Mouse (Mus musculus): ENCODE measurements around the gene Herc3. TPM values are rescaled to one million over a fixed set of nuclear protein-coding genes. Genes with fewer than 3 reads are reported as not detected.

The Herc3 gene
- total and polyA plus RNA-seq, 3 experiments, result 0.35 to 5.8 (median 0.53) TPM

DNA sequence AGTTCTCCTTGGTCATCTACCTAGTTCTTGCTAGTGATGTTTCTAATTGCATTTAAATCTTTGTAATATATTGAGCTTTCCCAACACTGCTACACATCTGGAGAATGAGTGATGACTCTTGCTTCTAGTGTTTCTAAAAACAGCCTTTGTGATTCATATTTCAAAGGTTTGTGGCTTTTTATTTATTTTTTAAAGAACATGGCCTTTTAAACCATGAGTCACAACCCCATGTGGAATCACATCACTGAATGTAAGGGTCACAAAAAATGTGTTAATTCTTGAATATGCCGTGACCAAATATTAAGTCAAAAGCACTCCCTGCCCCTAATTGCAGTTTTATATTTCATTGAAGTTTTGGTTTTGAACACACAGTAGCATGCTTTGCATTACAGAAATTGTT is 2.7 kb upstream of the Herc3 start:
- peaks cover 14% of the 10 kb centered on the region for H3K27me3 ChIP-seq (ENCODE audit: insufficient read depth, low read length)
- no peak overlapping the region for H3K4me3 ChIP-seq (ENCODE audit: low read depth, low read length)
- no peaks in the 10 kb centered on the region for H3K9me3 ChIP-seq (replicated peaks)
- no peaks in the 10 kb centered on the region for H3K36me3 ChIP-seq (replicated peaks)
- peaks cover 14% of the 10 kb centered on the region for H3K4me1 ChIP-seq (ENCODE audit: insufficient read depth, low read depth, low read length)
- ATAC-seq (ENCODE audit: extremely low read depth, insufficient number of reproducible peaks, low FRiP score, poor library complexity, severe bottlenecking) (no peak), DNase-seq (ENCODE audit: low spot score) (no peak)
- TF ChIP-seq POLR2AphosphoS5 (IDR thresholded peaks at IDR 0.05; ENCODE audit: insufficient replicate concordance, low read depth, low read length) (no peak), GATA2 (IDR thresholded peaks at IDR 0.05; ENCODE audit: borderline replicate concordance, low read depth, low read length) (no peak), TAL1 (conservative IDR thresholded peaks at IDR 0.05; ENCODE audit: low read depth, low read length) (no peak), GATA1 (IDR thresholded peaks at IDR 0.05; ENCODE audit: borderline replicate concordance, low read length) (no peak), CTCF (IDR thresholded peaks at IDR 0.05; ENCODE audit: low read depth, low read length) (no peak)

GRCm38 (mm10) chr6:58830840-58831231 is 429 bp upstream of the Herc3 start:
- ATAC-seq (ENCODE audit: extremely low read depth, insufficient number of reproducible peaks, low FRiP score, poor library complexity, severe bottlenecking) (no peak), DNase-seq (ENCODE audit: low spot score) (no peak)
- Histone ChIP-seq H3K4me3 (ENCODE audit: low read depth, low read length) (peak overlapping the region; percentile 78; the same call in 1 of the 2 replicates), H3K9me3 (replicated peaks) (no peaks in the 10 kb centered on the region), H3K4me1 (ENCODE audit: insufficient read depth, low read depth, low read length) (peaks cover 14% of the 10 kb centered on the region), H3K36me3 (replicated peaks) (no peaks in the 10 kb centered on the region), H3K27me3 (ENCODE audit: insufficient read depth, low read length) (peaks cover 19% of the 10 kb centered on the region)
- TF ChIP-seq TAL1 (conservative IDR thresholded peaks at IDR 0.05; ENCODE audit: low read depth, low read length), result no peak
- no peak for TF ChIP-seq GATA1 (IDR thresholded peaks at IDR 0.05; ENCODE audit: borderline replicate concordance, low read length)
- no peak for TF ChIP-seq POLR2AphosphoS5 (IDR thresholded peaks at IDR 0.05; ENCODE audit: insufficient replicate concordance, low read depth, low read length)
- no peak for TF ChIP-seq CTCF (IDR thresholded peaks at IDR 0.05; ENCODE audit: low read depth, low read length)
- no peak for TF ChIP-seq GATA2 (IDR thresholded peaks at IDR 0.05; ENCODE audit: borderline replicate concordance, low read depth, low read length)

DNA sequence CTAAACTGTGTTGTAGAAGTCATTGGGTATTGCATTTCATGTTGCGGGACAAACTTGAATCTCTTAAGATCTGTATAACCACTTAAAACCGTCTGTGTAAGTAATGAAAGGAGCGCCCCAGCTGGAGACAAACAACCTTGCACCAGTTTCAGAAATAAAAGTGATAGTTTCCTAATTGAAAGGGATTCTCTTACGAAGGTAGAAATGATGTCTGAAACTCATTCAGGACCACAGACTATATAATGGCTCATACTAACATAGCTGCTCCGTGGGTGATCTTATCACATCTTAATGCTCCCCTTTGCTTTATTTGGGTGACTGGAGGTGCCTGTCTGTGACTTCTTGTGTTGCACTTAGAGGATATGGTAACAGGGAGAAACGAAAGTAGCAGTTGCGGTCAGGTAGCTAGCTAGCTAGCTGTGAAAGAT is 1.3 kb downstream of the Herc3 start:
- no peak for TF ChIP-seq CTCF (IDR thresholded peaks at IDR 0.05; ENCODE audit: low read depth, low read length)
- TF ChIP-seq POLR2AphosphoS5 (IDR thresholded peaks at IDR 0.05; ENCODE audit: insufficient replicate concordance, low read depth, low read length), result no peak
- no peak for TF ChIP-seq TAL1 (conservative IDR thresholded peaks at IDR 0.05; ENCODE audit: low read depth, low read length)
- no peak for TF ChIP-seq GATA2 (IDR thresholded peaks at IDR 0.05; ENCODE audit: borderline replicate concordance, low read depth, low read length)
- no peak for TF ChIP-seq GATA1 (IDR thresholded peaks at IDR 0.05; ENCODE audit: borderline replicate concordance, low read length)
- no peaks in the 10 kb centered on the region for H3K36me3 ChIP-seq (replicated peaks)
- peaks cover 14% of the 10 kb centered on the region for H3K4me1 ChIP-seq (ENCODE audit: insufficient read depth, low read depth, low read length)
- DNase-seq (ENCODE audit: low spot score) (no peak), ATAC-seq (ENCODE audit: extremely low read depth, insufficient number of reproducible peaks, low FRiP score, poor library complexity, severe bottlenecking) (no peak)
- H3K27me3 ChIP-seq (ENCODE audit: insufficient read depth, low read length), result peaks cover 19% of the 10 kb centered on the region
- no peak overlapping the region for H3K4me3 ChIP-seq (ENCODE audit: low read depth, low read length)
- H3K9me3 ChIP-seq (replicated peaks), result no peaks in the 10 kb centered on the region

DNA sequence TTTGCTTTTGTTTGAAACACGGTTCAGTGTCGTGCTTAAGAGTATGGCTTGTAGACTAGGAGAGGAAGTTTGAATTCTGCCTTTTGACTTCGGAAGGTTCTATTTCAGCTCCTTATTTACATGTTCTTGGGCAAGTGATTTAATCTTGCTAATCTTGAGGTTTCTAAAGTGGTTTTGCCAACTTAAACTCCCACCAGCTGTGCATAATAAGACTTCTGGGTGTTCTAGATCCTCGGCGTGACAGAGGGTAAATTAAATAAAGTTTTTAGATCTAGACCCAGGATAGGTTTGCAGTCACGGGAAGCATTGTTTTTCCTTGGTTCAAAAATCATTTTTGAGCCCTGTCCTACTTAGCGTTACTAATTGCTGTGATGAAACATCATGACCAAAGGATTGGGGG is 3.2 kb downstream of the Herc3 start:
- Histone ChIP-seq H3K4me1 (ENCODE audit: insufficient read depth, low read depth, low read length) (peaks cover 14% of the 10 kb centered on the region), H3K27me3 (ENCODE audit: insufficient read depth, low read length) (peaks cover 19% of the 10 kb centered on the region), H3K36me3 (replicated peaks) (no peaks in the 10 kb centered on the region), H3K4me3 (ENCODE audit: low read depth, low read length) (no peak overlapping the region), H3K9me3 (replicated peaks) (no peaks in the 10 kb centered on the region)
- DNase-seq (ENCODE audit: low spot score) (no peak), ATAC-seq (ENCODE audit: extremely low read depth, insufficient number of reproducible peaks, low FRiP score, poor library complexity, severe bottlenecking) (no peak)
- TF ChIP-seq GATA2 (IDR thresholded peaks at IDR 0.05; ENCODE audit: borderline replicate concordance, low read depth, low read length), result no peak
- no peak for TF ChIP-seq POLR2AphosphoS5 (IDR thresholded peaks at IDR 0.05; ENCODE audit: insufficient replicate concordance, low read depth, low read length)
- TF ChIP-seq GATA1 (IDR thresholded peaks at IDR 0.05; ENCODE audit: borderline replicate concordance, low read length), result no peak
- TF ChIP-seq CTCF (IDR thresholded peaks at IDR 0.05; ENCODE audit: low read depth, low read length), result no peak
- TF ChIP-seq TAL1 (conservative IDR thresholded peaks at IDR 0.05; ENCODE audit: low read depth, low read length), result no peak

DNA sequence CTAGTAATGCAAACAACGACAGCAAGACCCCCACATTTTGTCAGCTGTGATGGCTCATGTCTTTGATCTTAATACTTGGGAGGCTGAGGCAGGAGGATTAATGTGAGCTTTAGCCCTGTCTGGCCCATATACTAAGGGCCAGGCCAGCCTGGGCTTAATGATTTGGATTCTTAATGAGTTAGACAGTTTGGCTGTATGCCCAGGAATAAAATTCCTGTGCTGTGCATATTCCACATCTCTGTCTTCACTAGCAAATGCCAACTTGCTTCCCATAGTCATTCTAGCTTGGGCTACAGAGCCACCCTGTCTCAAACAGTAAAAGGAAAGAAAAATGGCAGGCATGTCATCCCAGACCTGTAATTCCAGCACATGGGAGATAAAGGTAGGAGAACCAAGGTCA is 4.3 kb downstream of the Herc3 start:
- ATAC-seq (ENCODE audit: extremely low read depth, insufficient number of reproducible peaks, low FRiP score, poor library complexity, severe bottlenecking), result no peak
- no peak for TF ChIP-seq CTCF (IDR thresholded peaks at IDR 0.05; ENCODE audit: low read depth, low read length)
- no peak for TF ChIP-seq POLR2AphosphoS5 (IDR thresholded peaks at IDR 0.05; ENCODE audit: insufficient replicate concordance, low read depth, low read length)
- TF ChIP-seq GATA1 (IDR thresholded peaks at IDR 0.05; ENCODE audit: borderline replicate concordance, low read length), result no peak
- TF ChIP-seq TAL1 (conservative IDR thresholded peaks at IDR 0.05; ENCODE audit: low read depth, low read length), result no peak
- no peak for TF ChIP-seq GATA2 (IDR thresholded peaks at IDR 0.05; ENCODE audit: borderline replicate concordance, low read depth, low read length)
- H3K27me3 ChIP-seq (ENCODE audit: insufficient read depth, low read length), result peaks cover 19% of the 10 kb centered on the region
- no peak overlapping the region for H3K4me3 ChIP-seq (ENCODE audit: low read depth, low read length)
- no peaks in the 10 kb centered on the region for H3K9me3 ChIP-seq (replicated peaks)
- DNase-seq (ENCODE audit: low spot score), result no peak
- peaks cover 14% of the 10 kb centered on the region for H3K4me1 ChIP-seq (ENCODE audit: insufficient read depth, low read depth, low read length)
- no peaks in the 10 kb centered on the region for H3K36me3 ChIP-seq (replicated peaks)

GRCm38 (mm10) chr6:58836476-58836875 is 5.2 kb downstream of the Herc3 start:
- H3K36me3 ChIP-seq (replicated peaks), result no peaks in the 10 kb centered on the region
- DNase-seq (ENCODE audit: low spot score) (no peak), ATAC-seq (ENCODE audit: extremely low read depth, insufficient number of reproducible peaks, low FRiP score, poor library complexity, severe bottlenecking) (no peak)
- TF ChIP-seq CTCF (IDR thresholded peaks at IDR 0.05; ENCODE audit: low read depth, low read length) (no peak), GATA1 (IDR thresholded peaks at IDR 0.05; ENCODE audit: borderline replicate concordance, low read length) (no peak)
- no peaks in the 10 kb centered on the region for H3K9me3 ChIP-seq (replicated peaks)
- peaks cover 9% of the 10 kb centered on the region for H3K4me1 ChIP-seq (ENCODE audit: insufficient read depth, low read depth, low read length)
- H3K27me3 ChIP-seq (ENCODE audit: insufficient read depth, low read length), result peaks cover 12% of the 10 kb centered on the region
- no peak overlapping the region for H3K4me3 ChIP-seq (ENCODE audit: low read depth, low read length)

- Histone ChIP-seq H3K4me1 (ENCODE audit: insufficient read depth, low read depth, low read length) (no peaks in the 10 kb centered on the region), H3K27me3 (ENCODE audit: insufficient read depth, low read length) (peaks cover 5% of the 10 kb centered on the region), H3K9me3 (replicated peaks) (no peaks in the 10 kb centered on the region), H3K4me3 (ENCODE audit: low read depth, low read length) (no peak overlapping the region), H3K36me3 (replicated peaks) (no peaks in the 10 kb centered on the region)
- ATAC-seq (ENCODE audit: extremely low read depth, insufficient number of reproducible peaks, low FRiP score, poor library complexity, severe bottlenecking), result no peak
- TF ChIP-seq GATA1 (IDR thresholded peaks at IDR 0.05; ENCODE audit: borderline replicate concordance, low read length), result no peak
- no peak for TF ChIP-seq POLR2AphosphoS5 (IDR thresholded peaks at IDR 0.05; ENCODE audit: insufficient replicate concordance, low read depth, low read length)
- no peak for TF ChIP-seq GATA2 (IDR thresholded peaks at IDR 0.05; ENCODE audit: borderline replicate concordance, low read depth, low read length)
- no peak for TF ChIP-seq CTCF (IDR thresholded peaks at IDR 0.05; ENCODE audit: low read depth, low read length)
- TF ChIP-seq TAL1 (conservative IDR thresholded peaks at IDR 0.05; ENCODE audit: low read depth, low read length), result no peak
- no peak for DNase-seq (ENCODE audit: low spot score)
Observed at GRCm38 (mm10) chr6:58837917-58838316, 6.7 kb downstream of the Herc3 start.

All from G1E (cell line).